ENCODE assay signal across 15 mouse cellular contexts in the genomic region with DNA sequence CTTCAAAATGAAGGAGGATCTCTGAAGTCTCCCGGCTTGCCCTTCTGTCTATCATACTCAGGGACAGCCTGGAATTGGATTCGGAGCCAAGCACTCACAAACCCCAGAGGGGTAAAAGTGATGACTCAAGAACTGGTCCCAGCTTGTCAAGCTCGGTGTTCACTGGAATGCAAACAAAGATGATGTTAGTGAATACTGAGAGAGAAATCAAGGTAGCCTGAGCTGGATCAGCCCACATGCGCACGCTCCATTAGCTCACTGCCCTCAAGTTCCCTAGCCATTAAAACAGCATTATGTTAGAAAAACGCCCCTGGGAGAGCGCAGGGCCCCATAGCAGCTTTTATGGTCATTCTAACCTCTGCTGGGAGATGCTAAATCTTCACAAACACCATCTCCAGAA.
DNase-seq lines count a peak whose midpoint lies in the region; ATAC-seq lines count a peak whose summit lies in the region.
"Had no signal": no experiment of that assay in that cellular context is flagged by ENCODE, and none has a peak within 500 bp of the region (broad histone marks: within the 10 kb centered on the region; RNA-seq: fewer than 3 reads in every experiment).

No protein-coding gene starts in this region.

- no peak overlapping the region for H3K9ac ChIP-seq in hindbrain, embryonic 14.5 days
- no peak overlapping the region for H3K9ac ChIP-seq in hindbrain, embryonic 11.5 days (ENCODE audit: low read depth, low read length)
- no peak overlapping the region for H3K9ac ChIP-seq in neural tube, embryonic 12.5 days
- H3K9ac ChIP-seq in neural tube, embryonic 15.5 days (replicated peaks) = no peak overlapping the region
- H3K9ac ChIP-seq: liver, postnatal 0 days had no signal

- DNase-seq in hindbrain, embryonic 14.5 days (ENCODE audit: low spot score) = no peak
- DNase-seq in hindbrain, embryonic 11.5 days (ENCODE audit: low spot score) = no peak
- DNase-seq in neural tube, embryonic 10.5 days (ENCODE audit: extremely low spot score, low spot score) = no peak
- no peak for DNase-seq in limb, embryonic 10.5 days (ENCODE audit: low spot score)
- DNase-seq in heart, postnatal 4 days = no peak
- DNase-seq in heart, adult 11 months = no peak
- DNase-seq: cerebellum, postnatal 36 days; gastrocnemius, postnatal 10 days; liver, postnatal 0 days; lung, postnatal 4 days; right cerebral cortex, postnatal 4 days; thymus, adult 2 months had no signal

- H3K4me3 ChIP-seq in hindbrain, embryonic 14.5 days (replicated peaks; ENCODE audit: low read length) = no peak overlapping the region
- no peak overlapping the region for H3K4me3 ChIP-seq in hindbrain, embryonic 11.5 days (ENCODE audit: low read depth, low read length)
- no peak overlapping the region for H3K4me3 ChIP-seq in neural tube, embryonic 12.5 days
- no peak overlapping the region for H3K4me3 ChIP-seq in limb, embryonic 10.5 days
- no peak overlapping the region for H3K4me3 ChIP-seq in neural tube, embryonic 15.5 days (replicated peaks)
- H3K4me3 ChIP-seq: hindbrain, embryonic 10.5 days had no signal

- H3K27me3 ChIP-seq in hindbrain, embryonic 14.5 days (ENCODE audit: control insufficient read depth, insufficient read depth, low read length) = no peaks in the 10 kb centered on the region
- no peaks in the 10 kb centered on the region for H3K27me3 ChIP-seq in hindbrain, embryonic 11.5 days (ENCODE audit: control insufficient read depth, insufficient read depth, low read length)
- no peaks in the 10 kb centered on the region for H3K27me3 ChIP-seq in neural tube, embryonic 12.5 days (replicated peaks)
- no peaks in the 10 kb centered on the region for H3K27me3 ChIP-seq in limb, embryonic 10.5 days (ENCODE audit: low read depth, poor library complexity, severe bottlenecking)
- no peaks in the 10 kb centered on the region for H3K27me3 ChIP-seq in neural tube, embryonic 15.5 days (replicated peaks)

- no peak for ATAC-seq in hindbrain, embryonic 14.5 days (ENCODE audit: low FRiP score)
- no peak for ATAC-seq in hindbrain, embryonic 11.5 days (ENCODE audit: low FRiP score)
- ATAC-seq in neural tube, embryonic 12.5 days (ENCODE audit: low FRiP score, low read depth) = 0 out of 2 replicates have a peak, but pooled peaks have one; percentile 37
- ATAC-seq in neural tube, embryonic 15.5 days (ENCODE audit: low FRiP score) = no peak; the same call in 1 of the 2 replicates
- ATAC-seq: liver, postnatal 0 days had no signal

- H3K9me3 ChIP-seq in hindbrain, embryonic 14.5 days (ENCODE audit: control insufficient read depth, low read length) = no peaks in the 10 kb centered on the region
- H3K9me3 ChIP-seq in hindbrain, embryonic 11.5 days (ENCODE audit: control insufficient read depth, low read length) = no peaks in the 10 kb centered on the region
- no peaks in the 10 kb centered on the region for H3K9me3 ChIP-seq in neural tube, embryonic 12.5 days
- no peaks in the 10 kb centered on the region for H3K9me3 ChIP-seq in limb, embryonic 10.5 days (replicated peaks)
- no peaks in the 10 kb centered on the region for H3K9me3 ChIP-seq in neural tube, embryonic 15.5 days (replicated peaks)
- H3K9me3 ChIP-seq: hindbrain, embryonic 10.5 days had no signal

- 72% methylated on average over 7 of the region's 7 CpGs for WGBS in hindbrain, embryonic 14.5 days
- WGBS in hindbrain, embryonic 11.5 days = 80% methylated on average over 7 of the region's 7 CpGs
- 61% methylated on average over 7 of the region's 7 CpGs for WGBS in neural tube, embryonic 12.5 days
- 91% methylated on average over 7 of the region's 7 CpGs for WGBS in limb, embryonic 10.5 days
- WGBS in neural tube, embryonic 15.5 days = 57% methylated on average over 7 of the region's 7 CpGs

- peaks cover 8% of the 10 kb centered on the region; the same call in 1 of the 2 replicates for H3K4me1 ChIP-seq in hindbrain, embryonic 14.5 days (replicated peaks; ENCODE audit: control insufficient read depth, insufficient read depth, low read length)
- H3K4me1 ChIP-seq in hindbrain, embryonic 11.5 days (replicated peaks; ENCODE audit: control insufficient read depth, insufficient read depth, low read length) = no peaks in the 10 kb centered on the region
- H3K4me1 ChIP-seq in neural tube, embryonic 12.5 days = peaks cover 8% of the 10 kb centered on the region; the same call in 1 of the 2 replicates
- peaks cover 26% of the 10 kb centered on the region for H3K4me1 ChIP-seq in limb, embryonic 10.5 days
- peaks cover 12% of the 10 kb centered on the region for H3K4me1 ChIP-seq in neural tube, embryonic 15.5 days

- H3K27ac ChIP-seq in hindbrain, embryonic 14.5 days = peak overlapping the region; percentile 43; the same call in 1 of the 2 replicates
- H3K27ac ChIP-seq in hindbrain, embryonic 11.5 days (ENCODE audit: low read depth, low read length) = no peak overlapping the region
- no peak overlapping the region for H3K27ac ChIP-seq in neural tube, embryonic 12.5 days
- peak overlapping the region; percentile 80; the same call in 1 of the 2 replicates for H3K27ac ChIP-seq in limb, embryonic 10.5 days
- H3K27ac ChIP-seq in neural tube, embryonic 15.5 days (replicated peaks) = peak overlapping the region; percentile 18; the same call in 1 of the 2 replicates
- H3K27ac ChIP-seq: hindbrain, embryonic 10.5 days had no signal

- H3K4me2 ChIP-seq in hindbrain, embryonic 14.5 days (replicated peaks) = 0 out of 2 replicates have a peak overlapping the region, but pooled peaks have one; percentile 25
- no peak overlapping the region for H3K4me2 ChIP-seq in hindbrain, embryonic 11.5 days (replicated peaks; ENCODE audit: low read depth, low read length)
- no peak overlapping the region for H3K4me2 ChIP-seq in neural tube, embryonic 12.5 days (replicated peaks)
- H3K4me2 ChIP-seq in neural tube, embryonic 15.5 days = peak overlapping the region; percentile 32; the same call in 1 of the 2 replicates

- no peaks in the 10 kb centered on the region for H3K36me3 ChIP-seq in hindbrain, embryonic 14.5 days (replicated peaks; ENCODE audit: control insufficient read depth, insufficient read depth)
- H3K36me3 ChIP-seq in hindbrain, embryonic 11.5 days (ENCODE audit: control insufficient read depth, insufficient read depth, low read length) = no peaks in the 10 kb centered on the region
- H3K36me3 ChIP-seq in neural tube, embryonic 12.5 days = no peaks in the 10 kb centered on the region
- H3K36me3 ChIP-seq in limb, embryonic 10.5 days = no peaks in the 10 kb centered on the region
- no peaks in the 10 kb centered on the region for H3K36me3 ChIP-seq in neural tube, embryonic 15.5 days
- H3K36me3 ChIP-seq: hindbrain, embryonic 10.5 days had no signal

Comparison
In these comparisons a context has a peak if more than half of its experiments do, and no peak if none do; other contexts are left out.
1. H3K27ac ChIP-seq: peak in hindbrain, embryonic 14.5 days (single experiment), limb, embryonic 10.5 days (single experiment) and neural tube, embryonic 15.5 days (single experiment); none in hindbrain, embryonic 11.5 days (single experiment) and neural tube, embryonic 12.5 days (single experiment).
2. H3K4me2 ChIP-seq: peak in hindbrain, embryonic 14.5 days (single experiment) and neural tube, embryonic 15.5 days (single experiment); none in hindbrain, embryonic 11.5 days (single experiment) and neural tube, embryonic 12.5 days (single experiment).